Comparison of ENCODE assay signal across 20 mouse cellular contexts in genomic region chr11:94261585-94262370, GRCm38 (mm10). TPM values are rescaled to one million over a fixed set of nuclear protein-coding genes. Genes with fewer than 3 reads are reported as not detected.
DNase-seq lines count a peak whose midpoint lies in the region; ATAC-seq and TF ChIP-seq lines count a peak whose summit lies in the region.
"Had no signal": no experiment of that assay in that cellular context is flagged by ENCODE, and none has a peak within 500 bp of the region (broad histone marks: within the 10 kb centered on the region; RNA-seq: fewer than 3 reads in every experiment).

No protein-coding gene starts in this region.

- H3K27ac ChIP-seq in stomach, embryonic 15.5 days = no peak overlapping the region
- H3K27ac ChIP-seq in stomach, postnatal 0 days (replicated peaks) = no peak overlapping the region
- peak overlapping the region; percentile 17; the same call in 1 of the 2 replicates for H3K27ac ChIP-seq in limb, embryonic 10.5 days
- peak overlapping the region; percentile 73 for H3K27ac ChIP-seq in liver, postnatal 0 days (ENCODE audit: low read depth)
- no peak overlapping the region for H3K27ac ChIP-seq in hindbrain, postnatal 0 days
- no peak overlapping the region for H3K27ac ChIP-seq in gastrocnemius, adult 2 months
- H3K27ac ChIP-seq: embryonic facial prominence, embryonic 15.5 days; forebrain, embryonic 15.5 days; heart, embryonic 15.5 days; midbrain, embryonic 10.5 days; neural tube, embryonic 13.5 days had no signal

- H3K9me3 ChIP-seq in stomach, embryonic 15.5 days = no peaks in the 10 kb centered on the region
- no peaks in the 10 kb centered on the region for H3K9me3 ChIP-seq in stomach, postnatal 0 days (ENCODE audit: control insufficient read depth, low read length)
- no peaks in the 10 kb centered on the region for H3K9me3 ChIP-seq in limb, embryonic 10.5 days (replicated peaks)
- H3K9me3 ChIP-seq in liver, postnatal 0 days (ENCODE audit: low read length) = no peaks in the 10 kb centered on the region
- no peaks in the 10 kb centered on the region for H3K9me3 ChIP-seq in hindbrain, postnatal 0 days (ENCODE audit: low read length)
- H3K9me3 ChIP-seq: embryonic facial prominence, embryonic 15.5 days; forebrain, embryonic 15.5 days; heart, embryonic 15.5 days; midbrain, embryonic 10.5 days; neural tube, embryonic 13.5 days had no signal

- peaks cover 11% of the 10 kb centered on the region; the same call in 1 of the 2 replicates for H3K4me1 ChIP-seq in stomach, embryonic 15.5 days
- H3K4me1 ChIP-seq in stomach, postnatal 0 days (replicated peaks; ENCODE audit: control insufficient read depth, insufficient read depth) = no peaks in the 10 kb centered on the region
- H3K4me1 ChIP-seq in limb, embryonic 10.5 days = peaks cover 23% of the 10 kb centered on the region
- peaks cover 45% of the 10 kb centered on the region for H3K4me1 ChIP-seq in liver, postnatal 0 days (ENCODE audit: insufficient read depth)
- H3K4me1 ChIP-seq in hindbrain, postnatal 0 days (ENCODE audit: insufficient read depth, low read length) = no peaks in the 10 kb centered on the region

- peak; percentile 80; the same call in 1 of the 2 replicates for ATAC-seq in stomach, embryonic 15.5 days (ENCODE audit: insufficient read depth, low FRiP score, low read depth)
- no peak for ATAC-seq in stomach, postnatal 0 days (ENCODE audit: low FRiP score, low TSS enrichment)
- ATAC-seq in liver, postnatal 0 days = peak; percentile 73
- no peak for ATAC-seq in hindbrain, postnatal 0 days
- ATAC-seq: forebrain, embryonic 15.5 days had no signal

- no peak for DNase-seq in stomach, postnatal 0 days (ENCODE audit: low spot score)
- no peak for DNase-seq in limb, embryonic 10.5 days (ENCODE audit: low spot score)
- peak; percentile 44 for DNase-seq in liver, postnatal 0 days
- DNase-seq in hindbrain, postnatal 0 days (ENCODE audit: low spot score) = no peak
- DNase-seq in cerebellum, adult 9-10 months = no peak
- DNase-seq in gastrocnemius, adult 2 months = no peak
- DNase-seq: adrenal gland, postnatal 10 days; B cell, adult 2 months; cerebellum, adult 8-10 months; kidney, postnatal 10 days; lung, postnatal 10 days; right cerebral cortex, postnatal 14 days; thymus, postnatal 4 days had no signal

- WGBS in stomach, embryonic 15.5 days = 65% methylated on average over 6 of the region's 6 CpGs
- WGBS in stomach, postnatal 0 days = 54% methylated on average over 6 of the region's 6 CpGs
- 77% methylated on average over 6 of the region's 6 CpGs for WGBS in limb, embryonic 10.5 days
- 50% methylated on average over 6 of the region's 6 CpGs for WGBS in liver, postnatal 0 days (ENCODE audit: insufficient replicate concordance)
- 57% methylated on average over 6 of the region's 6 CpGs for WGBS in hindbrain, postnatal 0 days

- H3K9ac ChIP-seq in stomach, embryonic 15.5 days = no peak overlapping the region
- no peak overlapping the region for H3K9ac ChIP-seq in stomach, postnatal 0 days (ENCODE audit: low read length)
- 0 out of 2 replicates have a peak overlapping the region, but pooled peaks have one; percentile 21 for H3K9ac ChIP-seq in liver, postnatal 0 days (replicated peaks)
- H3K9ac ChIP-seq in hindbrain, postnatal 0 days (replicated peaks; ENCODE audit: low read length) = no peak overlapping the region
- H3K9ac ChIP-seq: embryonic facial prominence, embryonic 15.5 days; forebrain, embryonic 15.5 days; heart, embryonic 15.5 days; neural tube, embryonic 13.5 days had no signal

- no peak for TF ChIP-seq EP300 in stomach, postnatal 0 days (optimal IDR thresholded peaks at IDR 0.05)
- TF ChIP-seq EP300 in liver, postnatal 0 days (IDR thresholded peaks at IDR 0.05; ENCODE audit: low read depth) = peak; percentile 27; the same call in 1 of the 2 replicates

- H3K4me3 ChIP-seq in stomach, embryonic 15.5 days (replicated peaks) = no peak overlapping the region
- H3K4me3 ChIP-seq in stomach, postnatal 0 days (ENCODE audit: low read depth, low read length) = no peak overlapping the region
- no peak overlapping the region for H3K4me3 ChIP-seq in limb, embryonic 10.5 days
- no peak overlapping the region for H3K4me3 ChIP-seq in liver, postnatal 0 days (ENCODE audit: low read depth, low read length)
- H3K4me3 ChIP-seq in hindbrain, postnatal 0 days (ENCODE audit: low read length) = no peak overlapping the region
- H3K4me3 ChIP-seq in gastrocnemius, adult 2 months = no peak overlapping the region
- H3K4me3 ChIP-seq: embryonic facial prominence, embryonic 15.5 days; forebrain, embryonic 15.5 days; heart, embryonic 15.5 days; midbrain, embryonic 10.5 days; neural tube, embryonic 13.5 days had no signal

- H3K36me3 ChIP-seq in stomach, embryonic 15.5 days = no peaks in the 10 kb centered on the region
- no peaks in the 10 kb centered on the region for H3K36me3 ChIP-seq in stomach, postnatal 0 days (ENCODE audit: control insufficient read depth, insufficient read depth, low read length)
- H3K36me3 ChIP-seq in limb, embryonic 10.5 days = no peaks in the 10 kb centered on the region
- H3K36me3 ChIP-seq in liver, postnatal 0 days (replicated peaks; ENCODE audit: insufficient read depth, low read length) = no peaks in the 10 kb centered on the region
- H3K36me3 ChIP-seq in hindbrain, postnatal 0 days (ENCODE audit: insufficient read depth, low read length) = no peaks in the 10 kb centered on the region
- H3K36me3 ChIP-seq: embryonic facial prominence, embryonic 15.5 days; forebrain, embryonic 15.5 days; heart, embryonic 15.5 days; midbrain, embryonic 10.5 days; neural tube, embryonic 13.5 days had no signal

- intact Hi-C loops in gastrocnemius, adult 2 months (cut with DNase I) = no loop called here

- no peak overlapping the region for H3K4me2 ChIP-seq in stomach, embryonic 15.5 days
- H3K4me2 ChIP-seq in stomach, postnatal 0 days (replicated peaks; ENCODE audit: low read depth) = no peak overlapping the region
- H3K4me2 ChIP-seq in liver, postnatal 0 days (ENCODE audit: low read depth, low read length) = peak overlapping the region; percentile 2; the same call in 1 of the 2 replicates
- no peak overlapping the region for H3K4me2 ChIP-seq in hindbrain, postnatal 0 days (ENCODE audit: low read depth, low read length)
- H3K4me2 ChIP-seq: embryonic facial prominence, embryonic 15.5 days; forebrain, embryonic 15.5 days; heart, embryonic 15.5 days; neural tube, embryonic 13.5 days had no signal

- TF ChIP-seq CTCF in stomach, postnatal 0 days (IDR thresholded peaks at IDR 0.05; ENCODE audit: low read depth) = no peak
- no peak for TF ChIP-seq CTCF in liver, postnatal 0 days (IDR thresholded peaks at IDR 0.05; ENCODE audit: low read depth)
- TF ChIP-seq CTCF in hindbrain, postnatal 0 days (IDR thresholded peaks at IDR 0.05; ENCODE audit: low read depth) = no peak
- no peak for TF ChIP-seq CTCF in gastrocnemius, adult 2 months (IDR thresholded peaks at IDR 0.05)

- H3K27me3 ChIP-seq in stomach, embryonic 15.5 days (replicated peaks) = no peaks in the 10 kb centered on the region
- H3K27me3 ChIP-seq in stomach, postnatal 0 days (ENCODE audit: control insufficient read depth, insufficient read depth, low read length) = no peaks in the 10 kb centered on the region
- no peaks in the 10 kb centered on the region for H3K27me3 ChIP-seq in limb, embryonic 10.5 days (ENCODE audit: low read depth, poor library complexity, severe bottlenecking)
- H3K27me3 ChIP-seq in liver, postnatal 0 days (ENCODE audit: insufficient read depth, low read length) = no peaks in the 10 kb centered on the region
- no peaks in the 10 kb centered on the region for H3K27me3 ChIP-seq in hindbrain, postnatal 0 days (ENCODE audit: insufficient read depth, low read length)
- H3K27me3 ChIP-seq: embryonic facial prominence, embryonic 15.5 days; forebrain, embryonic 15.5 days; heart, embryonic 15.5 days; neural tube, embryonic 13.5 days had no signal

RNA-seq across cellular contexts. Expression of gene Wfikkn2, which starts 16.0 kb away (rescaled TPM):
- polyA plus RNA-seq in stomach, embryonic 15.5 days (2015; fragmentation: Nextera tagmentation; extraction: Ambion mirVana) = 2.7 and 2.9 TPM in 2 replicates
- 1.4 and 1.9 TPM in 2 replicates for polyA plus RNA-seq in stomach, postnatal 0 days (2015; fragmentation: Nextera tagmentation; extraction: Ambion mirVana)
- polyA plus RNA-seq in limb, embryonic 10.5 days (2016; fragmentation: Nextera tagmentation; extraction: Ambion mirVana) = 1.6 and 7.9 TPM in 2 replicates
- 0.39 and 0.54 TPM in 2 replicates for polyA plus RNA-seq in liver, postnatal 0 days (2015; fragmentation: Nextera tagmentation; extraction: Ambion mirVana)
- 7.0 and 10.1 TPM in 2 replicates for total RNA-seq in hindbrain, postnatal 0 days (2014; rRNA removed)
- polyA plus RNA-seq in hindbrain, postnatal 0 days (2015; fragmentation: Nextera tagmentation; extraction: Ambion mirVana) = 10.4 and 10.5 TPM in 2 replicates
- 1 to 10 TPM; 6.9 to 8.3 TPM for total RNA-seq in gastrocnemius, adult 2 months (2021)

RNA-seq across cellular contexts. Expression of gene Gm21885, which starts 19.9 kb away (rescaled TPM):
- polyA plus RNA-seq in stomach, embryonic 15.5 days (2015; fragmentation: Nextera tagmentation; extraction: Ambion mirVana) = 6.4 and 10.9 TPM in 2 replicates
- polyA plus RNA-seq in stomach, postnatal 0 days (2015; fragmentation: Nextera tagmentation; extraction: Ambion mirVana) = not detected in 2 replicates
- polyA plus RNA-seq in limb, embryonic 10.5 days (2016; fragmentation: Nextera tagmentation; extraction: Ambion mirVana) = not detected in 2 replicates
- 0.42 and 0.43 TPM in 2 replicates for polyA plus RNA-seq in liver, postnatal 0 days (2015; fragmentation: Nextera tagmentation; extraction: Ambion mirVana)
- total RNA-seq in hindbrain, postnatal 0 days (2014; rRNA removed) = not detected in 2 replicates
- polyA plus RNA-seq in hindbrain, postnatal 0 days (2015; fragmentation: Nextera tagmentation; extraction: Ambion mirVana) = 0.24 TPM in 1 of 2 replicates, not detected in the other
- total RNA-seq in gastrocnemius, adult 2 months (2021) = not detected
- total RNA-seq: adrenal gland, postnatal 10 days had no signal
- polyA plus RNA-seq: embryonic facial prominence, embryonic 15.5 days; gonadal fat pad, adult 2 months; heart, embryonic 15.5 days; midbrain, embryonic 10.5 days had no signal

RNA-seq across cellular contexts. Expression of gene Tob1, which starts 50.5 kb away (rescaled TPM):
- 54.8 and 65.2 TPM in 2 replicates for polyA plus RNA-seq in stomach, embryonic 15.5 days (2015; fragmentation: Nextera tagmentation; extraction: Ambion mirVana)
- polyA plus RNA-seq in stomach, postnatal 0 days (2015; fragmentation: Nextera tagmentation; extraction: Ambion mirVana) = 71.1 and 74.1 TPM in 2 replicates
- 15.0 and 22.5 TPM in 2 replicates for polyA plus RNA-seq in limb, embryonic 10.5 days (2016; fragmentation: Nextera tagmentation; extraction: Ambion mirVana)
- polyA plus RNA-seq in liver, postnatal 0 days (2015; fragmentation: Nextera tagmentation; extraction: Ambion mirVana) = 47.8 and 53.1 TPM in 2 replicates
- 13.2 and 20.1 TPM in 2 replicates for total RNA-seq in hindbrain, postnatal 0 days (2014; rRNA removed)
- 33.9 and 34.8 TPM in 2 replicates for polyA plus RNA-seq in hindbrain, postnatal 0 days (2015; fragmentation: Nextera tagmentation; extraction: Ambion mirVana)
- total RNA-seq in gastrocnemius, adult 2 months (2021) = 100 to 1,000 TPM; 177 to 277 TPM

Comparison
In these comparisons a context has a peak if more than half of its experiments do, and no peak if none do; other contexts are left out.
1. ATAC-seq: peak in stomach, embryonic 15.5 days (single experiment) and liver, postnatal 0 days (single experiment); none in stomach, postnatal 0 days (single experiment) and hindbrain, postnatal 0 days (single experiment).
2. H3K27ac ChIP-seq: peak in limb, embryonic 10.5 days (single experiment) and liver, postnatal 0 days (single experiment); none in stomach, embryonic 15.5 days (single experiment), stomach, postnatal 0 days (single experiment), hindbrain, postnatal 0 days (single experiment) and gastrocnemius, adult 2 months (single experiment).